Mouse (Mus musculus) regulatory T cell (primary cell): ENCODE measurements around the gene Gm15093.
"Not testable (repeated sequence)": the region's sequence is repeated elsewhere in the genome, so short reads cannot be mapped to it uniquely, and the experiment has no call there.

Source experiments
- in situ Hi-C: fragments of 300-600 bp; cut with MboI, MseI; formaldehyde crosslinking; loops from one replicate; pipeline ENCODE4 v1.15.1; 2025; ENCODE audit warnings: high pct_unique_total_duplicates

The Gm15093 gene

GRCm38 (mm10) chrX:149272077-149272476, at the start of gene Gm15093:
Gene Gm15093, plus strand, starts transcription at chrX:149272377.
- in situ Hi-C loops: not testable (repeated sequence)
